Mouse (Mus musculus) CH12.LX (cell line): ENCODE results near the gene 2310007B03Rik. TPM values are rescaled to one million over a fixed set of nuclear protein-coding genes. Genes with fewer than 3 reads are reported as not detected.
"Not testable (repeated sequence)": the region's sequence is repeated elsewhere in the genome, so short reads cannot be mapped to it uniquely, and the experiment has no call there.

ENCODE experiments used
- DNase-seq: peaks from one replicate; pipeline ENCODE4 v3.0.0-alpha.2; 2013; ENCODE audit errors: extremely low read depth
- H3K27ac ChIP-seq: 2 replicates; pipeline ENCODE4 v1.5.1; 2012; ENCODE audit warnings: low read depth, mild to moderate bottlenecking, control low read depth, moderate library complexity; ENCODE audit not compliant: insufficient read depth
- H3K27me3 ChIP-seq: replicated peaks from 2 replicates; pipeline ENCODE3; 2012; ENCODE audit warnings: inconsistent platforms
- H3K36me3 ChIP-seq, 2 experiments: replicated peaks in 1 of 2; 2 replicates each; pipeline versions ENCODE3 to v1.6.1; 2012; ENCODE audit warnings: inconsistent platforms in 1 of 2, low read length in 1 of 2, mild to moderate bottlenecking in 1 of 2, mixed read lengths in 1 of 2, moderate library complexity in 1 of 2; ENCODE audit not compliant: control insufficient read depth in 1 of 2, insufficient read depth in 1 of 2
- H3K4me1 ChIP-seq, 2 experiments: 2 replicates each; pipeline ENCODE4 v1.6.1; 2012; ENCODE audit warnings: inconsistent platforms in 1 of 2, moderate library complexity in 1 of 2; ENCODE audit not compliant: insufficient read depth in 2 of 2, control insufficient read depth in 1 of 2
- H3K4me2 ChIP-seq: 2 replicates; pipeline ENCODE4 v1.6.1; 2012; ENCODE audit warnings: low read depth, mild to moderate bottlenecking, control low read depth; ENCODE audit not compliant: poor library complexity, insufficient read depth, severe bottlenecking
- H3K4me3 ChIP-seq, 3 experiments: fragments of 150-350 bp in 1 of 3; sonication (generic) in 1 of 3; replicated peaks in 1 of 3; 2 replicates each; pipeline versions ENCODE3 to v1.5.1; 2011 to 2012; ENCODE audit warnings: low read depth in 2 of 3, low read length in 2 of 3, mild to moderate bottlenecking in 2 of 3, moderate library complexity in 2 of 3, control low read depth in 1 of 3, improper control_type of control experiment in 1 of 3, inconsistent platforms in 1 of 3, mixed read lengths in 1 of 3; ENCODE audit not compliant: poor library complexity in 1 of 3
- H3K79me2 ChIP-seq: replicated peaks from 2 replicates; pipeline ENCODE4 v1.6.1; 2012; ENCODE audit warnings: mild to moderate bottlenecking, moderate library complexity; ENCODE audit not compliant: control insufficient read depth, poor library complexity, insufficient read depth, severe bottlenecking; ENCODE audit errors: extremely low read depth
- H3K9ac ChIP-seq: 2 replicates; pipeline ENCODE4 v1.6.1; 2012; ENCODE audit warnings: low read depth, mild to moderate bottlenecking, control low read depth, moderate library complexity; ENCODE audit not compliant: insufficient read depth
- H3K9me3 ChIP-seq: replicated peaks from 2 replicates; pipeline ENCODE3; 2012; ENCODE audit warnings: low read length, inconsistent platforms, mixed read lengths
- CHD1 ChIP-seq: IDR thresholded peaks from 2 replicates; pipeline ENCODE4 v1.6.1; 2012; ENCODE audit warnings: low read depth, low read length, improper control_type of control experiment, inconsistent platforms
- CHD2 ChIP-seq: IDR thresholded peaks from 2 replicates; pipeline ENCODE4 v1.6.1; 2011; ENCODE audit warnings: low read length, improper control_type of control experiment
- CTCF ChIP-seq, 2 experiments: IDR thresholded peaks in 1 of 2; conservative IDR thresholded peaks in 1 of 2; 2 replicates each; pipeline ENCODE4 v1.5.1; 2011 to 2012; ENCODE audit warnings: low read depth in 2 of 2, low read length in 2 of 2, improper control_type of control experiment in 1 of 2, inconsistent platforms in 1 of 2, mild to moderate bottlenecking in 1 of 2, moderate library complexity in 1 of 2
- E2F4 ChIP-seq: IDR thresholded peaks from 2 replicates; pipeline ENCODE4 v1.6.1; 2011; ENCODE audit warnings: low read depth, low read length, improper control_type of control experiment; ENCODE audit not compliant: insufficient replicate concordance
- ETS1 ChIP-seq: conservative IDR thresholded peaks from 2 replicates; pipeline ENCODE4 v1.6.1; 2012; ENCODE audit warnings: low read depth, mild to moderate bottlenecking, inconsistent platforms, low read length, improper control_type of control experiment, moderate library complexity
- GABPA ChIP-seq: IDR thresholded peaks from 2 replicates; pipeline ENCODE4 v1.6.1; 2012; ENCODE audit warnings: low read depth, low read length, improper control_type of control experiment, inconsistent platforms; ENCODE audit not compliant: insufficient replicate concordance
- HCFC1 ChIP-seq: IDR thresholded peaks from 2 replicates; pipeline ENCODE4 v1.6.1; 2012; ENCODE audit warnings: low read depth, mild to moderate bottlenecking, inconsistent platforms, low read length, improper control_type of control experiment
- JUN ChIP-seq: IDR thresholded peaks from 2 replicates; pipeline ENCODE4 v1.6.1; 2011; ENCODE audit warnings: low read depth, mild to moderate bottlenecking, low read length, improper control_type of control experiment, moderate library complexity; ENCODE audit not compliant: insufficient read depth
- KAT2A ChIP-seq: IDR thresholded peaks from 2 replicates; pipeline ENCODE4 v1.6.1; 2012; ENCODE audit warnings: low read length, improper control_type of control experiment, inconsistent platforms; ENCODE audit not compliant: insufficient replicate concordance
- MXI1 ChIP-seq: IDR thresholded peaks from 2 replicates; pipeline ENCODE4 v1.6.1; 2011; ENCODE audit warnings: mild to moderate bottlenecking, low read depth, low read length, improper control_type of control experiment
- MYC ChIP-seq: IDR thresholded peaks from 2 replicates; pipeline ENCODE4 v1.6.1; 2011; ENCODE audit warnings: low read depth, mild to moderate bottlenecking, improper control_type of control experiment, low read length
- NELFE ChIP-seq: IDR thresholded peaks from 2 replicates; pipeline ENCODE4 v1.6.1; 2011; ENCODE audit warnings: low read depth, low read length, improper control_type of control experiment
- POLR2AphosphoS2 ChIP-seq: IDR thresholded peaks from 2 replicates; pipeline ENCODE4 v1.6.1; 2011; ENCODE audit warnings: low read depth, low read length, improper control_type of control experiment
- RAD21 ChIP-seq: IDR thresholded peaks from 2 replicates; pipeline ENCODE4 v1.6.1; 2011; ENCODE audit warnings: low read depth, mild to moderate bottlenecking, low read length, improper control_type of control experiment, moderate library complexity
- RCOR1 ChIP-seq: conservative IDR thresholded peaks from 2 replicates; pipeline ENCODE4 v1.6.1; 2012; ENCODE audit warnings: low read depth, mild to moderate bottlenecking, inconsistent platforms, low read length, improper control_type of control experiment
- ZKSCAN1 ChIP-seq: IDR thresholded peaks from 2 replicates; pipeline ENCODE4 v1.6.1; 2012; ENCODE audit warnings: low read depth, inconsistent platforms, low read length, improper control_type of control experiment, borderline replicate concordance
- ZMIZ1 ChIP-seq: IDR thresholded peaks from 2 replicates; pipeline ENCODE4 v1.6.1; 2012; ENCODE audit warnings: low read depth, mild to moderate bottlenecking, inconsistent platforms, low read length, improper control_type of control experiment
- dilution Hi-C: fragments of 300-500 bp; cut with MboI; formaldehyde crosslinking; loops from 2 replicates; pipeline ENCODE4 v1.14.3; 2020; ENCODE audit warnings: low sequenced_read_pairs; ENCODE audit not compliant: extremely low pct_unique_long_range_greater_than_20kb, extremely low pct_ligation_motif_present
- in situ Hi-C: fragments of 300-500 bp; cut with MboI; formaldehyde crosslinking; loops from 3 replicates; pipeline ENCODE4 v1.14.3; 2019; ENCODE audit warnings: low sequenced_read_pairs, low pct_ligation_motif_present, low pct_unique_long_range_greater_than_20kb, mixed read lengths
- polyA plus RNA-seq: library from polyadenylated mRNA; unstranded; fragments of >175 nt; gene quantifications from 2 replicates; pipeline ENCODE4 v1.2.1, GENCODE M21; 2012; ENCODE audit warnings: low read depth; ENCODE audit not compliant: insufficient read length
- total RNA-seq, 2 experiments: library from RNA; depleted of rRNA; stranded (reverse); fragments of 300-350 nt in 1 of 2; fragments of >200 nt in 1 of 2; gene quantifications; 2 replicates each; pipeline ENCODE4 v1.2.3; 2012 to 2014

Gene 2310007B03Rik
- total and polyA plus RNA-seq, 3 experiments = 0.08 TPM; not detected in 2

- no peak for DNase-seq
- H3K27ac ChIP-seq = no peak overlapping the region
- H3K79me2 ChIP-seq = no peaks in the 10 kb centered on the region
- H3K4me1 ChIP-seq = no peaks in the 10 kb centered on the region
- no peaks in the 10 kb centered on the region for H3K36me3 ChIP-seq
- in situ Hi-C loops (loop anchor here (25.0 kb wide), 1 partner anchor 514 kb away; no protein-coding TSS in a partner anchor), dilution Hi-C loops (no loop called here)
- H3K27me3 ChIP-seq = peaks cover 80% of the 10 kb centered on the region
- no peak overlapping the region for H3K4me2 ChIP-seq
- no peak overlapping the region for H3K4me3 ChIP-seq
- peaks cover 29% of the 10 kb centered on the region for H3K9me3 ChIP-seq
- no peak for TF ChIP-seq ETS1
- TF ChIP-seq KAT2A = no peak
- TF ChIP-seq HCFC1 = no peak
- TF ChIP-seq MYC = no peak
- no peak for TF ChIP-seq GABPA
- no peak for TF ChIP-seq CHD2
- TF ChIP-seq RCOR1 = no peak
- TF ChIP-seq E2F4 = no peak
- H3K9ac ChIP-seq = no peak overlapping the region
Observed at GRCm38 (mm10) chr1:93197916-93198315, 37.2 kb upstream of the 2310007B03Rik start.

GRCm38 (mm10) chr1:93197454-93197853 lies 36.7 kb upstream of the 2310007B03Rik start:
- H3K4me1 ChIP-seq, H3K4me2 ChIP-seq, H3K79me2 ChIP-seq, H3K4me3 ChIP-seq, H3K27ac ChIP-seq, H3K9ac ChIP-seq, H3K36me3 ChIP-seq, DNase-seq, dilution Hi-C loops: not testable (repeated sequence)
- H3K27me3 ChIP-seq = peaks cover 80% of the 10 kb centered on the region
- H3K9me3 ChIP-seq = peaks cover 29% of the 10 kb centered on the region
- in situ Hi-C loops = loop anchor here (25.0 kb wide), 1 partner anchor 515 kb away; no protein-coding TSS in a partner anchor

GRCm38 (mm10) chr1:93194961-93195360 lies 34.2 kb upstream of the 2310007B03Rik start:
- peaks cover 77% of the 10 kb centered on the region for H3K27me3 ChIP-seq
- no peak overlapping the region for H3K4me2 ChIP-seq
- TF ChIP-seq KAT2A (no peak), GABPA (no peak), ZKSCAN1 (no peak), CHD1 (no peak), POLR2AphosphoS2 (no peak), RAD21 (no peak), MXI1 (no peak), CTCF (conservative IDR thresholded peaks at IDR 0.05 in 1 of 2, IDR thresholded peaks at IDR 0.05 in 1 of 2; ENCODE audit: low read depth in 2 of 2, low read length in 2 of 2) (no peak), NELFE (no peak), ZMIZ1 (no peak), JUN (no peak)
- TF ChIP-seq, all 38 proteins: peak for 0
- no peak for DNase-seq
- Histone ChIP-seq H3K79me2 (no peaks in the 10 kb centered on the region), H3K36me3 (no peaks in the 10 kb centered on the region), H3K4me3 (no peak overlapping the region), H3K9ac (no peak overlapping the region), H3K27ac (no peak overlapping the region), H3K9me3 (peaks cover 29% of the 10 kb centered on the region), H3K4me1 (no peaks in the 10 kb centered on the region)
- dilution Hi-C loops (no loop called here), in situ Hi-C loops (loop anchor here (25.0 kb wide), 1 partner anchor 517 kb away; no protein-coding TSS in a partner anchor)
